Mouse (Mus musculus) E14TG2a.4 (cell line): ENCODE measurements at regions not wholly inside any gene's neighbourhood (a gene's known extent, or its start where the extent isn't known, plus 50 kb on each side); places are given as distances from the start of the nearest gene placed in this dataset.

Experiments used
- CTCF ChIP-seq: conservative IDR thresholded peaks from 2 replicates; pipeline ENCODE4 v1.5.1; 2014; ENCODE audit warnings: low read length
- POU5F1 ChIP-seq: IDR thresholded peaks from 2 replicates; pipeline ENCODE4 v1.6.1; 2014; ENCODE audit warnings: low read length, borderline replicate concordance

DNA sequence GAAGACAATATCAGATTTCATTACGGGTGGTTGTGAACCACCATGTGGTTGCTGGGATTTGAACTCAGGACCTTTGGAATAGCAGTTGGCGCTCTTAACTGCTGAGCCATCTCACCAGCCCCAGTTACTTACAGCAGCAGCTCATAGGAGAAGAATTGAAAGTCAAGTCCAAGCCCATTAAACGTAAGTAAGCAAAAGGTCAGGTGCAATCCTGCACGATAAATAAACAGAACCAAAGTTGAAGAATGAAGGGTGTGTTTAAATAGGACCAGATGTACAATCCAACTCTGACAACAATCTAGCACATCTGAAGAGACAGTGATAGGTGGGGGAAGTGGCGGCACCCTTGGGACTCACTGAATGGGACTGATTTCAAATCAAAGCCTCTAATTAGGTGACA is 239.8 kb upstream of the Zpld1 start:
- no peak for TF ChIP-seq CTCF
- TF ChIP-seq POU5F1: no peak
